Mouse (Mus musculus) spleen, adult 10 weeks (tissue): ENCODE results near the gene Gm5751. TPM values are rescaled to one million over a fixed set of nuclear protein-coding genes. Genes with fewer than 3 reads are reported as not detected.

ENCODE experiments used
- polyA plus RNA-seq: library from polyadenylated mRNA; stranded (reverse); fragments of 350-450 nt; fragmentation: Illumina TruSeq; extraction: RNeasy Lipid Tissue Mini Kit (QIAGEN cat#74804); gene quantifications from one replicate; pipeline ENCODE4 v1.2.3, GENCODE M21; 2015; ENCODE audit warnings: low replicate concordance; ENCODE audit not compliant: insufficient read depth

Gene Gm5751
- polyA plus RNA-seq: not detected

GRCm38 (mm10) chrX:8873953-8874352 lies at the start of gene Gm5751:
Gene Gm5751 (plus strand): TSS chrX:8874253.

GRCm38 (mm10) chrX:8843694-8844093 lies 30.4 kb upstream of the Gm5751 start, which contains the start of gene Gm6592:
Gene Gm6592 (plus strand): TSS chrX:8843994.

GRCm38 (mm10) chrX:8892343-8893155 lies 18.5 kb downstream of the Gm5751 start, which contains the start of gene B630019K06Rik:
Gene B630019K06Rik (plus strand): TSS chrX:8892382.

Other genes with a start within 250 kb of the Gm5751 start
- gene Ssxb8, start 183.4 kb upstream of the Gm5751 start, polyA plus RNA-seq: not detected
- not detected for gene Ssx9, start 125.8 kb upstream of the Gm5751 start, polyA plus RNA-seq
- gene Ssxb5, start 70.6 kb upstream of the Gm5751 start, polyA plus RNA-seq: not detected
- not detected for gene Gm6592, start 30.3 kb upstream of the Gm5751 start, polyA plus RNA-seq
- gene B630019K06Rik, start 18.1 kb downstream of the Gm5751 start, polyA plus RNA-seq: 2.7 TPM
- not detected for gene Fthl17b, start 88.7 kb downstream of the Gm5751 start, polyA plus RNA-seq
- gene Fthl17c, start 102.3 kb downstream of the Gm5751 start, polyA plus RNA-seq: not detected
- gene Fthl17d, start 112.5 kb downstream of the Gm5751 start, polyA plus RNA-seq: not detected
- gene Fthl17e, start 159.2 kb downstream of the Gm5751 start, polyA plus RNA-seq: not detected
- not detected for gene Fthl17f, start 188.8 kb downstream of the Gm5751 start, polyA plus RNA-seq
- gene 4930402K13Rik, start 230.3 kb downstream of the Gm5751 start, polyA plus RNA-seq: not detected